Mouse (Mus musculus) cerebellum, postnatal 25 days (tissue): ENCODE data around the gene Acsbg2.

Experiments used
- DNase-seq, 2 experiments: peaks; one replicate each; pipeline ENCODE4 v3.0.0; 2021; ENCODE audit warnings: mixed read lengths in 2 of 2

Gene Acsbg2

DNA sequence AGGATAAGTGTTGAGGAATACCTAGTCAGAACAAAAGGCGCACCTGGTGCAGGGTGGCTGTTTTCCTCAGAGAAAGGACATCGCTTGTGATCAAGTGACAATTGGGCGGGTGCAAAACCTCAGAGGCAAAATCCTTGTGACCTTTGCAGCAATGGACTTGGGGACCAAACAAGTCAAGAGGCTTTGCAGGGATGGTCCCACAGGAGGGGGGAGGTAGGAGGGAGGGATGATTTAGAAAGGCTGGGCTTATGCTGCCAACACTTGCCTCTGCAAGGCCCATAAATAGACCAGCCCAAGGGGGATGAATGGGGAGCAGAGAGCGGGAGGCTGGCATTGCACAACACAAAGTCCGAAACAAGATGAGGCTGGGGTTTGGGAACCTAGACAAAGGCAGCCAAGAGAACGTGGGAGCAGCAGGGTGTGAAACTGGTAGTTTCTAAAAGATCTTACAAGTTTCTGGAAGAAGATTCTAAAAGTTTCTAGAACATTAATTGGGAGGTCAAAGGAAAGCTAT is 55.2 kb downstream of the Acsbg2 start:
- DNase-seq = no peak

DNA sequence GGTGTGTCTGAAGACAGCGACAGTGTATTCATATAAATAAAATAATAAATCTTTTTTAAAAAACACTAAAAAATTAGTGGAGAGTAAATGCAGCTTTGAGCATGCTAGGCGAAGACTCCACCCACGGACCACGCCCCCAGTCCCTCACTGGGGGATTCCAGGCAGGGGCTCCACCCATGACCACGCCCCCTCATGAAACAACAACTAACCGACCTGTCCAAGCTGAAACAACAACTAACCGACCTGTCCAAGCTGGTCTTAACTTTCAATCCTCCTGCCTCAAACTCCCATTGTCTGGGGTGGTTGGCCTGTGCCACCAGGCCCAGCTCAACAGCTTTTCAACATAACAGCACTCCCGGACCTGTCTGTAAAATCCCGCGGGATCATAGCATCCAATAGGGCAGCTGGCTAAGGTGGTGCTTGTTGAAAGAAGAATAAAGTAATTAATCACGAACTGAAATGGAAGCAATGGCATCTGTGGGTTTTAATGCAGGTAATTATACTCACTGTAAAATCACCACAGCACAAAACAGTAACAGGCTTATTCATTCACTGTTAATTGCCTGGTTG is 56.1 kb downstream of the Acsbg2 start:
- DNase-seq = no peak

DNA sequence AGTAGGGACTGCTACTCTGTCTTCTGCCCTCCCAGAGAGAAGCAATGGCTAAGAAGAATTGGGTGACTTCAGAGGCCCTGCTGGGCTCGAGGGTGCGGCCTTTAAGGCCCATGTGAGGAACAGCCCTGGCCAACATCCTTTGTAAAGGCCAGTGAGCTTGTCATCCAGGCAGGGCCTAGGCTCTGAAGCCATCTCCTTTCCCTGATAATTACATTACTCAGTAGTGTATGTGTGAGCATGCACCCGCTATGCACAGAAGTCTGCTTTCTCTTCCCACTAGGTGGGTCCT is 59.2 kb downstream of the Acsbg2 start:
- DNase-seq = no peak

DNA sequence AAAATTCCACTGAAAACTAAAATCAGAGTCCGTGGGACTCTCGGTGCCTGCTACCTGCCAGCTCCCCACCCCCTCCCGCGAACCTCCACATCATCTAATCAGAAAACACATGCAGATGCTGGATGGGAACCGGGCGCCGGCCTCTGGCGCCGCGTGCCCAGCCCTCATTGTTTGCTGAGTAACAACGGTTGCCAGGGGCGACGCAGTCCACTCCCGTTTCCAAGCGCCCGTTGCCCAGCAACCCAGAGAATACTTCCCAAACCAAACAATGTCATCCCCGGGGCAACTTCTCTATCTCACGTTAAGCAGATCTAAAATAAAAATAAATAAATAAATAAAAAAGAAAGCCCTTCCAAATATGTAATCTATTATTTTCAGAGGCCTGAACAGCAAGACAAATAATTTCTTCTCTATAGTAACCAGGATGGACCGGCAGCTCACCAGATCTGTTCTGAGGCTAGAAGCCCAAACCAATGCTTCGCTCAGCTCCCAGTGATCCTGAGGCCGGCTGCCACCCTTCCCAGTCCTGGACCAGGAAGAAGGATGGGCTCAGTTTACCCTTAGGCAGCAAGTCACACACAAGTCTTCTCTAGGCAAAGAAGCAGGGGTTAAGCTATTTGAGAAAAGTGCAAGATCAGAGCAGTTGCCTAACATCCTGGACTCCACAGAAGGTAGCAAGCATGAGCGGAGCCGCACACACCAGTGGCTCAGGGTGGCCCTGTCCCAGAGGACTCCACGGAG is 59.8 kb downstream of the Acsbg2 start:
- peak; percentile 22 to 56 for DNase-seq

DNA sequence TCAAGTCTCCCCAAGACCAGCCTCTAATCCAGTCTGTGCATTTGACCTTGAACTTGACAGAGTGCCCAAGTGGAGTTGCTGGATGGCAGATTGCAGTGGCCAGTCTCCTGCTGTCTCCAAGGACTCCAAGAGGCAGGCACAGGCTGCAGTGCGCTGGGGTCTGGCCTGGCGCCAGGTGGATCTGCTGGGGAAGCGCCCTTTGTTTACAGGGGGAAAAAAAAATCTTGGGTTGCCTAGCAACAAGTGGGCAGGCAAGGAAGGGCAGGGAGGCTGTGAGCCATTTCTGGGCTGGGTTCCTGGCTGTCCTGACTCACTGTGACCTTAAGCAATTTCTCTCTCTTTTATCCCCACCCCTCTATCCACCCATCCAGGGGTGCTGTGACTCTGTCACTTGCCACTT is 64.0 kb downstream of the Acsbg2 start:
- DNase-seq = peak; percentile 60 to 79

DNA sequence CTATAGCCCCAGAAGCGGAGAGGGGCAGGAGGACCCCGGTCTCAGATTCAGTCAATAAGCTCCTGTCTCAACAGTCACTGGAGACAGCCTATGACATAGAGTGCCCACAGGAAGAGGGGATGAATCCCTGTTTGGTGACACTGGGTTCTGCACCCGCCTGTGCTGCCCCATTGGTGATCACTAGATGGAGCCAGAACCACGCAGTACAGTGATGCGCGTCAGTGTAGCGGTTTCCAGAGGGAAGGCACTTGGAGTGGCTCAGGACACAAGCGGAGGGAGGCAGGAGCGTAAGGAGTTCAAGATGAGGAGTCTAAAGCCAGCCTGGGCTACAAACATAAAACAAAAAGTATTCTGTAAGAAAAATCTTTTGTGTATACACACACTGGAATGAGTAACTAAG is 65.7 kb downstream of the Acsbg2 start:
- peak; percentile 83 to 87 for DNase-seq

DNA sequence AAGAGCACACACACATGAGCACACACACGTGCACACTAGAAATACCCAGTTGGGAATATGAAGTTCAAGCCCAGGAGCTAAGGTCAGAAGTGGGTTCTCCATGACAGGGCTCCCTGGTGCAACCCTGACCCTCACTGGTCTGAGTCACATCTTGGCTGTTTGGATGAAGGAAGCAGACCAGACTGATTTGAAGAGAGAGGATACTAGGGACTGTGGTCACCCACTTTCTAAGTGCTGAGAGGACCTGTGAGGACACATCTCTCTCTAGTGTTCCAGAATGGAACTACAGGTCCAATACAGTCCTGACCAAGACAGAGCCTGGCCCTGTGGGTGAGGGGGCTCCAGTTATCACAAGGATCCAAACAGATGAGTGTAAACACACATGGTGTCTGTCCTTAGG is 68.5 kb downstream of the Acsbg2 start:
- no peak for DNase-seq

DNA sequence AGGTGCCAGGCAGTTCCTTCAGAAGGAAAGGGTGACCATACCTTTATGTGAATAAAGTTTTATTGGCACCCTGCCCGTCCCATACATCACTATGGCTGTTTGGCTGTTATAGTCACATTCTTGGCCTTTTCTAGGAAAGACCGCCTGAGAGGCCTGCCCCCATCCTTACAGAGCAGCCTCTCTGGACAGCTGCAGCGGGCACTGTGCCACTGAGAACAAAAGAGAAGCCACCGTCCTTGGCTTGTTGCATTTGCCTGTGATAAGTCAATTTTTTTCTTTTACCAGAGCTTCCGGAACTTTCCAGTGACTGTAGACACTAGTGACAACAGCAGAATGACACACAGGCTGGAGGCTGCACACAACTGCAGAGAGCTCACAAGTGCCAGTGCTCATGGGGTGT is 69.3 kb downstream of the Acsbg2 start:
- DNase-seq = no peak

DNA sequence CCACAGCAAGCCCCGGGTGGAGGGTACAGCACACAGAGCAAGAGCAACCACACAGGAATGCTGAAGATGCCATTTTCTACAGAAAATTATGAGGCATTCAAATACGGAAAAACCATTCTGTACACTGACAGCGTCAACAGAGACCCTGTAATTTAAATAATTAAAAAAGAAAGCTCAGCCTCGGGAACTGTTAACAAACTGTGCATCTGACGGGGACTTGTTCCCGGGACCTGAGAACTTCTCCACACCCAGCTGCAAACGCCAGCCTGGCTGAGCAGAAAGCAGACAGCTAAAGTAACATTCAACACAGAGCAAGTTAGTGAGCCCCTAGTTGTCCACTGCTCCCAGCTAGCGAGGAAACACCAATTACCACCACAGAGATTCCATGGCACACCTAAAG is 72.2 kb downstream of the Acsbg2 start:
- no peak for DNase-seq

DNA sequence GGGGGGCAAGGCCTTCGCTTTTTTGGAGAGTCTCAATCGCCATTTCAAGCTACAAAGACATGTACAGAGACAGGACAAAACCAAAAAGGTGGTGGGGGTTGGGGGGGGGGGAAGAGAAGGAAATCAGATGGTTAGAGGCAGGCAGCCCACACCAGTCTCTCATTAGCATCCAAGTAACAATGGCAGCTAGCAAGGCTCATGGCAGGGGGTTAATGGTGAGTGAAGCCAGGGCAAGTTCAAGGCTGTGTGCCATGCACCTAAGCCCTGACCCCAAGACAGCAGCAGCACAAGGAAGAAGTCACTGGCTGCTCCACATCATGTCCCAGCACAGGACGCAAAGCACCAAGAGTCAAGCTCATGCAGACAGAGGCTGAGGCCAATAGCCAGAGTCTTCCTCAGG is 75.0 kb downstream of the Acsbg2 start:
- DNase-seq = no peak

DNA sequence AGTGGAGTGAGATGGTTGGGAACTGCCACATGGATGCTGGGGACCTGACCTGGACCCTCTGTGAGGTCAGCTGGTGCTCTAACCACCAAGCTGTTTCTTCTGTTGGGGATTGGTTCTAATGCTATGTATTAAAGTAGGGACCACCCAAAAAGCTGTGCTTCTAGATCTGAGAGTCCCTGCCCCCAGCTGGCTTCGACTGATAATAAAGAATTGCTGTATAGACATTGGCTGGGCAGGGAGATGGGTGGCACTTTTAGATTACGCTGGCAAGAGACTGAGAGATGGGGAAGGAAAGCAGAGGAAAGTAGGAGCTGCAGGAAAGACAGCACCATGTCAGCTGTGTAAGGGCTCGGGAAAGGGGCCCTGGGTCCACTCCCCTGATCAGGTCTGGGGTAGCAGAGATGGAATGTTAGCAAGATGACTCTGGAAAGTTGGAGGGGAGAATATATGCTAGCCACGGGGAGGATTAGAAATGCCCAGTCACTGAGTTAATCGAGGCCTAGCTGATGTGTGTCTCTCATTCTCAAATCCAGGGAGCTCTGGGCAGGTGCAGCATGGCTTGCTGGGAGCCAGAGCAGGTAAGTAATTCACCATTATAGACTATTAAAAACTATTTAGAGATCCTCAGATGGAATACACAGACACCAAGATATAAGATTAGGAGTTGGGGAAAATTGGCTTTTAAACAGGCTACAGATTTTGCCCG is 80.5 kb downstream of the Acsbg2 start:
- no peak for DNase-seq
